Mouse (Mus musculus): Measurements from ENCODE around the gene Epb41l3. TPM values are rescaled to one million over a fixed set of nuclear protein-coding genes. Genes with fewer than 3 reads are reported as not detected.

The Epb41l3 gene
- polyA plus RNA-seq, 1 experiment: not detected

- H3K4me1 ChIP-seq (ENCODE audit: control insufficient read depth, insufficient read depth, low read length): no peaks in the 10 kb centered on the region
- no peak for TF ChIP-seq POLR2A (IDR thresholded peaks at IDR 0.05; ENCODE audit: insufficient read depth, low read depth, low read length)
- no peak for TF ChIP-seq CTCF (IDR thresholded peaks at IDR 0.05; ENCODE audit: insufficient read depth, low read depth, low read length)
- no peak overlapping the region for H3K27ac ChIP-seq (ENCODE audit: insufficient read depth, low read depth, low read length)
- 36% methylated on average over 5 of the region's 5 CpGs for WGBS
- H3K4me3 ChIP-seq (ENCODE audit: insufficient read depth, low read depth, low read length): no peak overlapping the region
Observed at GRCm38 (mm10) chr17:69277362-69277761, 201.9 kb downstream of the Epb41l3 start.

GRCm38 (mm10) chr17:69284511-69284910 lies 209.0 kb downstream of the Epb41l3 start:
- 58% methylated on average over 13 of the region's 13 CpGs for WGBS
- H3K4me1 ChIP-seq (ENCODE audit: control insufficient read depth, insufficient read depth, low read length): peaks cover 29% of the 10 kb centered on the region
- no peak for TF ChIP-seq POLR2A (IDR thresholded peaks at IDR 0.05; ENCODE audit: insufficient read depth, low read depth, low read length)
- TF ChIP-seq CTCF (IDR thresholded peaks at IDR 0.05; ENCODE audit: insufficient read depth, low read depth, low read length): no peak
- no peak overlapping the region for H3K4me3 ChIP-seq (ENCODE audit: insufficient read depth, low read depth, low read length)
- no peak overlapping the region for H3K27ac ChIP-seq (ENCODE audit: insufficient read depth, low read depth, low read length)

GRCm38 (mm10) chr17:69288130-69288529 lies 212.6 kb downstream of the Epb41l3 start:
- Histone ChIP-seq H3K27ac (ENCODE audit: insufficient read depth, low read depth, low read length) (0 out of 2 replicates have a peak overlapping the region, but pooled peaks have one; percentile 42), H3K4me3 (ENCODE audit: insufficient read depth, low read depth, low read length) (no peak overlapping the region), H3K4me1 (ENCODE audit: control insufficient read depth, insufficient read depth, low read length) (peaks cover 26% of the 10 kb centered on the region)
- TF ChIP-seq CTCF (IDR thresholded peaks at IDR 0.05; ENCODE audit: insufficient read depth, low read depth, low read length): no peak
- TF ChIP-seq POLR2A (IDR thresholded peaks at IDR 0.05; ENCODE audit: insufficient read depth, low read depth, low read length): no peak
- WGBS: 79% methylated on average over 12 of the region's 12 CpGs

GRCm38 (mm10) chr17:69290272-69290671 lies 214.8 kb downstream of the Epb41l3 start:
- no peak for TF ChIP-seq CTCF (IDR thresholded peaks at IDR 0.05; ENCODE audit: insufficient read depth, low read depth, low read length)
- TF ChIP-seq POLR2A (IDR thresholded peaks at IDR 0.05; ENCODE audit: insufficient read depth, low read depth, low read length): no peak
- H3K4me3 ChIP-seq (ENCODE audit: insufficient read depth, low read depth, low read length): no peak overlapping the region
- 71% methylated on average over 3 of the region's 3 CpGs for WGBS
- peaks cover 17% of the 10 kb centered on the region for H3K4me1 ChIP-seq (ENCODE audit: control insufficient read depth, insufficient read depth, low read length)
- no peak overlapping the region for H3K27ac ChIP-seq (ENCODE audit: insufficient read depth, low read depth, low read length)

- 32% methylated on average over 4 of the region's 4 CpGs for WGBS
- peaks cover 13% of the 10 kb centered on the region for H3K4me1 ChIP-seq (ENCODE audit: control insufficient read depth, insufficient read depth, low read length)
- H3K4me3 ChIP-seq (ENCODE audit: insufficient read depth, low read depth, low read length): no peak overlapping the region
- TF ChIP-seq POLR2A (IDR thresholded peaks at IDR 0.05; ENCODE audit: insufficient read depth, low read depth, low read length): no peak
- no peak for TF ChIP-seq CTCF (IDR thresholded peaks at IDR 0.05; ENCODE audit: insufficient read depth, low read depth, low read length)
- H3K27ac ChIP-seq (ENCODE audit: insufficient read depth, low read depth, low read length): peak overlapping the region; percentile 80
Observed at GRCm38 (mm10) chr17:69301552-69301951, 226.1 kb downstream of the Epb41l3 start.

- H3K4me3 ChIP-seq (ENCODE audit: insufficient read depth, low read depth, low read length): no peak overlapping the region
- no peak for TF ChIP-seq CTCF (IDR thresholded peaks at IDR 0.05; ENCODE audit: insufficient read depth, low read depth, low read length)
- no peak for TF ChIP-seq POLR2A (IDR thresholded peaks at IDR 0.05; ENCODE audit: insufficient read depth, low read depth, low read length)
- WGBS: 61% methylated on average over 11 of the region's 11 CpGs
- peaks cover 9% of the 10 kb centered on the region for H3K4me1 ChIP-seq (ENCODE audit: control insufficient read depth, insufficient read depth, low read length)
- H3K27ac ChIP-seq (ENCODE audit: insufficient read depth, low read depth, low read length): no peak overlapping the region
Observed at GRCm38 (mm10) chr17:69303579-69304274, 228.2 kb downstream of the Epb41l3 start.

GRCm38 (mm10) chr17:69307636-69308035 lies 232.2 kb downstream of the Epb41l3 start:
- TF ChIP-seq CTCF (IDR thresholded peaks at IDR 0.05; ENCODE audit: insufficient read depth, low read depth, low read length) (no peak), POLR2A (IDR thresholded peaks at IDR 0.05; ENCODE audit: insufficient read depth, low read depth, low read length) (no peak)
- H3K4me3 ChIP-seq (ENCODE audit: insufficient read depth, low read depth, low read length): no peak overlapping the region
- WGBS: 81% methylated on average over 9 of the region's 9 CpGs
- peaks cover 3% of the 10 kb centered on the region for H3K4me1 ChIP-seq (ENCODE audit: control insufficient read depth, insufficient read depth, low read length)
- H3K27ac ChIP-seq (ENCODE audit: insufficient read depth, low read depth, low read length): no peak overlapping the region

- Histone ChIP-seq H3K27ac (ENCODE audit: insufficient read depth, low read depth, low read length) (no peak overlapping the region), H3K4me3 (ENCODE audit: insufficient read depth, low read depth, low read length) (no peak overlapping the region), H3K4me1 (ENCODE audit: control insufficient read depth, insufficient read depth, low read length) (no peaks in the 10 kb centered on the region)
- TF ChIP-seq POLR2A (IDR thresholded peaks at IDR 0.05; ENCODE audit: insufficient read depth, low read depth, low read length) (no peak), CTCF (IDR thresholded peaks at IDR 0.05; ENCODE audit: insufficient read depth, low read depth, low read length) (no peak)
- 58% methylated on average over 4 of the region's 4 CpGs for WGBS
Observed at GRCm38 (mm10) chr17:69309872-69310271, 234.4 kb downstream of the Epb41l3 start.

- Histone ChIP-seq H3K4me3 (ENCODE audit: insufficient read depth, low read depth, low read length) (no peak overlapping the region), H3K4me1 (ENCODE audit: control insufficient read depth, insufficient read depth, low read length) (no peaks in the 10 kb centered on the region), H3K27ac (ENCODE audit: insufficient read depth, low read depth, low read length) (no peak overlapping the region)
- no peak for TF ChIP-seq POLR2A (IDR thresholded peaks at IDR 0.05; ENCODE audit: insufficient read depth, low read depth, low read length)
- WGBS: 88% methylated on average over 10 of the region's 10 CpGs
Observed at GRCm38 (mm10) chr17:69320496-69320895, 245.0 kb downstream of the Epb41l3 start.
